Mouse (Mus musculus): Measurements from ENCODE around the gene Eif5.

- TF ChIP-seq CTCF (IDR thresholded peaks at IDR 0.05; ENCODE audit: control insufficient read depth, insufficient read depth, insufficient read length) (no peak), MAX (IDR thresholded peaks at IDR 0.05) (no peak)
Observed at GRCm38 (mm10) chr12:111568836-111569235, 31.0 kb downstream of the Eif5 start.
